Mouse (Mus musculus): Measurements from ENCODE around the gene Cit.

- no peak for TF ChIP-seq HCFC1 (IDR thresholded peaks at IDR 0.05; ENCODE audit: borderline replicate concordance, insufficient read depth, low read length)
- no peak for TF ChIP-seq MAFK (IDR thresholded peaks at IDR 0.05; ENCODE audit: insufficient read depth, low read depth, low read length)
- TF ChIP-seq CHD2 (IDR thresholded peaks at IDR 0.05; ENCODE audit: low read depth, low read length): no peak
- TF ChIP-seq ZC3H11A (IDR thresholded peaks at IDR 0.05; ENCODE audit: borderline replicate concordance, low read depth, low read length): no peak
- no peak for TF ChIP-seq ZNF384 (IDR thresholded peaks at IDR 0.05; ENCODE audit: low read depth, low read length)
These were observed 158.7 kb downstream of the Cit start for GRCm38 (mm10) chr5:116003825-116004224.

All from ES-E14 (cell line).